Mouse (Mus musculus): ENCODE data around the gene Eepd1.

GRCm38 (mm10) chr9:25495601-25496000 is 14.3 kb downstream of the Eepd1 start:
- no peak for TF ChIP-seq CTCF (IDR thresholded peaks at IDR 0.05 in 2 of 3, conservative IDR thresholded peaks at IDR 0.05 in 1 of 3; ENCODE audit: control insufficient read depth in 1 of 3, insufficient read depth in 1 of 3, low read depth in 2 of 3, low read length in 3 of 3, poor library complexity in 1 of 3, severe bottlenecking in 1 of 3)
- TF ChIP-seq JUND (IDR thresholded peaks at IDR 0.05; ENCODE audit: low read depth, low read length) = no peak
- TF ChIP-seq MEF2A (IDR thresholded peaks at IDR 0.05; ENCODE audit: extremely low read depth, insufficient replicate concordance, low read depth, low read length, poor library complexity, severe bottlenecking) = no peak
- no peak for TF ChIP-seq GATA1 (IDR thresholded peaks at IDR 0.05; ENCODE audit: low read depth, low read length)
- no peak for TF ChIP-seq POLR2A (IDR thresholded peaks at IDR 0.05; ENCODE audit: control insufficient read depth in 1 of 2, insufficient read depth in 1 of 2, low read depth in 1 of 2, low read length in 2 of 2, poor library complexity in 1 of 2)
- no peak for TF ChIP-seq HCFC1 (IDR thresholded peaks at IDR 0.05; ENCODE audit: low read depth, low read length)
- TF ChIP-seq USF1 (IDR thresholded peaks at IDR 0.05; ENCODE audit: low read depth, low read length) = no peak
- TF ChIP-seq TAL1 (IDR thresholded peaks at IDR 0.05; ENCODE audit: low read length) = no peak
